Mouse (Mus musculus) fibroblast of lung, adult 2 months (primary cell): ENCODE measurements at regions not wholly inside any gene's neighbourhood (a gene's known extent, or its start where the extent isn't known, plus 50 kb on each side); places are given as distances from the start of the nearest gene placed in this dataset.
"Not testable (repeated sequence)": the region's sequence is repeated elsewhere in the genome, so short reads cannot be mapped to it uniquely, and the experiment has no call there.

Source experiments
- DNase-seq: peaks from one replicate; pipeline ENCODE4 v3.0.0-alpha.2; 2011; ENCODE audit warnings: low read depth

- no peak for DNase-seq
Measured at GRCm38 (mm10) chr13:31050160-31050788, 76.3 kb downstream of the Gm5447 start.

GRCm38 (mm10) chr13:31051586-31051985 lies 77.6 kb downstream of the Gm5447 start:
- not testable (repeated sequence) for DNase-seq

- peak; percentile 6 for DNase-seq
Measured at GRCm38 (mm10) chr13:31054356-31054755, 80.4 kb downstream of the Gm5447 start.

- no peak for DNase-seq
Measured at GRCm38 (mm10) chr13:31055376-31056083, 81.5 kb downstream of the Gm5447 start.

GRCm38 (mm10) chr13:31056154-31056871 lies 82.3 kb downstream of the Gm5447 start:
- no peak for DNase-seq

- DNase-seq, result no peak
Measured at GRCm38 (mm10) chr13:31060916-31061431, 87.0 kb downstream of the Gm5447 start.

GRCm38 (mm10) chr13:31068343-31068742 lies 94.3 kb downstream of the Gm5447 start:
- no peak for DNase-seq

- no peak for DNase-seq
Measured at GRCm38 (mm10) chr13:31076541-31076940, 102.5 kb downstream of the Gm5447 start.

GRCm38 (mm10) chr13:31078751-31079150 lies 104.7 kb downstream of the Gm5447 start:
- DNase-seq, result no peak

GRCm38 (mm10) chr13:31080215-31080614 lies 106.2 kb downstream of the Gm5447 start:
- no peak for DNase-seq

- peak; percentile 39 for DNase-seq
Measured at GRCm38 (mm10) chr13:31082448-31083140, 108.6 kb downstream of the Gm5447 start.

GRCm38 (mm10) chr13:31101051-31101450 lies 127.0 kb downstream of the Gm5447 start:
- no peak for DNase-seq

GRCm38 (mm10) chr13:31107434-31107833 lies 133.4 kb downstream of the Gm5447 start:
- DNase-seq, result no peak

GRCm38 (mm10) chr13:31109231-31109630 lies 135.2 kb downstream of the Gm5447 start:
- DNase-seq, result peak; percentile 7

- no peak for DNase-seq
Measured at GRCm38 (mm10) chr13:31122689-31123088, 148.7 kb downstream of the Gm5447 start.

GRCm38 (mm10) chr13:31124547-31125216 lies 150.7 kb downstream of the Gm5447 start:
- DNase-seq, result no peak

GRCm38 (mm10) chr13:31132501-31132900 lies 158.5 kb downstream of the Gm5447 start:
- DNase-seq, result no peak

- no peak for DNase-seq
Measured at GRCm38 (mm10) chr13:31139686-31140085, 165.7 kb downstream of the Gm5447 start.

GRCm38 (mm10) chr13:31147323-31147722 lies 173.3 kb downstream of the Gm5447 start:
- DNase-seq, result no peak

GRCm38 (mm10) chr13:31154066-31154465 lies 180.1 kb downstream of the Gm5447 start:
- no peak for DNase-seq

GRCm38 (mm10) chr13:31163878-31164495 lies 190.0 kb downstream of the Gm5447 start:
- no peak for DNase-seq
